Mouse (Mus musculus) bone marrow macrophage, adult 2 months (primary cell): Measurements from ENCODE around the gene P4htm. TPM values are rescaled to one million over a fixed set of nuclear protein-coding genes. Genes with fewer than 3 reads are reported as not detected.

Source experiments
- H3K27ac ChIP-seq: 2 replicates; pipeline ENCODE4 v1.5.1; 2012; ENCODE audit warnings: low read depth, low read length; ENCODE audit not compliant: insufficient read depth
- H3K4me1 ChIP-seq: 2 replicates; pipeline ENCODE4 v1.6.1; 2012; ENCODE audit warnings: low read length; ENCODE audit not compliant: control insufficient read depth, insufficient read depth
- H3K4me3 ChIP-seq: 2 replicates; pipeline ENCODE4 v1.5.1; 2012; ENCODE audit warnings: mild to moderate bottlenecking, low read length, moderate library complexity; ENCODE audit not compliant: insufficient read depth
- CTCF ChIP-seq: IDR thresholded peaks from 2 replicates; pipeline ENCODE4 v1.5.1; 2012; ENCODE audit warnings: low read depth, mild to moderate bottlenecking, low read length, moderate library complexity
- POLR2A ChIP-seq: IDR thresholded peaks from 2 replicates; pipeline ENCODE4 v1.6.1; 2012; ENCODE audit warnings: mild to moderate bottlenecking, low read depth, low read length, borderline replicate concordance
- polyA plus RNA-seq: library from polyadenylated mRNA; stranded (reverse); fragments of >200 nt; gene quantifications from 2 replicates; pipeline ENCODE4 v1.2.4, GENCODE M21; 2012; ENCODE audit not compliant: missing spikeins, insufficient read depth, insufficient read length

P4htm gene
- polyA plus RNA-seq = not detected in 2 replicates

DNA sequence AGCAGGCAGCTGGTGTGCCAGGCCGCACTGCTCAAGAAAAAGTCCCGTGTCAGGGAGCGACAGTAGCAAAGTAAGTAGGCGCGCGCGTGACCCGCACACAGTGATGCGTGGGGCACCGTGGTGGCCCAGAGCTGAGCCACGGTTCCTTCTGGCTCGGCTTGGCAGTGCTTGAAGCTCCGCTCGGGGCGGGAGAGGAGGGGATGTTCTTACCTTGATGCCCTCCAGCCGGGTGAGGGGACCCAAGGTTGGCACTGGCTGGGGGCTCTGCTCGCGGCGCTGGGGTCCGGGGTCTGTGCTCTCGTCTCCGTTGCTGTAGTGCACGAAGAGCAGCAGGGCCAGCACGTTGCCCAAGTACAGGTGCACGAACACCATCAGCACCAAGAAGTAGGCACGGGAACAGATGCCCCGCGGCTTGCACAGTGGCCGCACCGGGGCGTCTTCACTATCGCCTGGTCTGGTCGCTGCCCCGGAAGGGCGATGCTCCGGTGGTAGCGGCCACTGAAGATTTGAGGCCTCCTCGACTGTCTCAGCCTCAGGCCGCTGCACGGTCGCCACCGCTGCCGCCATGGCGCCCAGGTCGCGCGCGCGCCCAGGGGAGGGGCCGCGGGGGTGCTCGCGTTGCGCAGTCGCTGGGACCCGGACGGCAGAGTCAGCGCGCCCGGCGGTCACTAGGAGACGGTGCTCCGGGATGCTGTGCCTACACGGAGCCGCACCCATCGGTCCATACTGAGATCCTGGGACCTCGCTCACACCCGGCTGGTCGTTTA, at the start of gene P4htm:
TSS of gene P4htm (minus strand) at position 670 of the 767 bp plus-strand sequence.
- 0 out of 2 replicates have a peak, but pooled peaks cover 2% of the 10 kb centered on the region for H3K4me1 ChIP-seq
- peak within 1 kb of the TSS; percentile 74 for H3K4me3 ChIP-seq
- TF ChIP-seq POLR2A = no peak
- no peak for TF ChIP-seq CTCF
- no peak within 1 kb of the TSS for H3K27ac ChIP-seq

DNA sequence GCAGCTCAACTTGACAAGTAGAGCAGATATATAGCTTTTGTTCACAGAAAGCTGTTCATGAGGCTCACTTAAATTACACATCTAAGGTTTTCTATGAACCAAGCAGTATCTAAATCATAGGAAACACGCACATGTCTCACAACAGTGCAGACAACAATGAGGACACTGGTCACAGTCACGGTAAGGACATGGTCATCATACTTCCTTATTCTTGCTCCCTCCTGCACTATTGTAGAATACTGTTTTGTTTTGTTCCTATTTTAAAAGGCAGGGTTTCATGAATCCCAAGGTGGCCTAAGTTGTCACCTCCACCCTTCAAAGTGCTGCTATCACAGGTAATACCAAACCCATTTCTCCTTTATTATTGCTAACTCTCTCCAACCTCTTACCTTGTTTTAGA, 42.4 kb upstream of the P4htm start:
- peak overlapping the region; percentile 9; the same call in 1 of the 2 replicates for H3K27ac ChIP-seq
- peaks cover 13% of the 10 kb centered on the region for H3K4me1 ChIP-seq
- H3K4me3 ChIP-seq = no peak overlapping the region
- TF ChIP-seq CTCF (no peak), POLR2A (no peak)

DNA sequence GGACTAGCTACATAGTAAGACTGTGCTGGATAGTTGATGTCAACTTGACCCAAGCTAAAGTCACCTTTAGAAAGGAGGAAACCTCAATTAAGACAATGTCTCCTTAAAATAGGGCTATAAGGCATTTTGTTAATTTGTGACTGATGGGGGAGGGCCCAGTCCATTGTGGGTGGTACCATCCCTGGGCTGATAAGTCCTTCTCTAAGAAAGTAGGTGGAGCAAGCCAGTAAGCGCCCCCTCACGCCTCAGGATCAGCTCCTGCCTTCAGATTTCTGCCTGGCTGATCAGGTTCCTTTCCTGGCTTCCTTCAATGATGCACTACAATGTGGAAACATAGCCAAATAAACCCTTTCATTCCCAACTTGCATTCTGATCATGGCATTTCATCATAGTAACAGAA, 37.9 kb upstream of the P4htm start:
- Histone ChIP-seq H3K4me3 (no peak overlapping the region), H3K27ac (no peak overlapping the region), H3K4me1 (peaks cover 27% of the 10 kb centered on the region)
- TF ChIP-seq POLR2A = no peak
- no peak for TF ChIP-seq CTCF

DNA sequence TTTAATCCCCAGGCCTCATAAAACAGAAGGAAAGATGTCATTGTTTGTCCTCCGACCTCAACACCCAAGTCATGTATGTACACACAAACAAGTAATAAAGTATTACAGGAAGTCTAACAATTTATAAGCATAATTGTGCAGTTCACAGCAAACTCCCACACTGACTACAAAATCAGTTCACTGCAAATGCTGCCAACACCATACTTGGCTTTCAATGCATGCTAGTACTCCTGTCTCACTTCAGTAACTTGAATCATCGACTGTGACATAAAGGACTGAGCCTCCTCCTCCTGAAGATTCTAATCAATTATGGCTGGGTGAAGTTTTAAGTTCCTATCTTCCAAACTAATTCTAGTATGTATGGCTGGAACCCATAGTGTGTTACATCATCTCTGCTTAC, 36.4 kb upstream of the P4htm start:
- H3K4me1 ChIP-seq = peaks cover 23% of the 10 kb centered on the region
- no peak for TF ChIP-seq POLR2A
- TF ChIP-seq CTCF = no peak
- H3K27ac ChIP-seq = no peak overlapping the region
- no peak overlapping the region for H3K4me3 ChIP-seq

DNA sequence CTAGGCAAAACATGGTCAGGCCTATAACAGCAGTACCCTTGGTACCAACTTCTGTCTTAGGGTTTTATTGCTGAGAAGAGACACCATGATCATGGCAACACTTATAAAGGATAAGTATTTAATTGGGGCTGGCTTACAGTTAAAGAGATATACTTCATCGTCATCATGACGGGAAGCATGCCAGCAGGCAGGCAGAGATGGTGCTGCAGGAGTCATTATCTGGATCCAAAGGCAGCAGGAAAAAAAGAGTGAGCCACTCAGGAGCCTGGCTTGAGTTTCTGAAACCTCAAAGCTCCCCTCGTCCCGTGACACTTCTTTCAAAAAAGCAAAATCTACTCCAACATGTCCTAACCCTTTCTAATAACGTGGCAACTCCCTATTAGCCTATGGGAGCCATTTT, 34.9 kb upstream of the P4htm start:
- Histone ChIP-seq H3K27ac (no peak overlapping the region), H3K4me3 (no peak overlapping the region), H3K4me1 (peaks cover 29% of the 10 kb centered on the region)
- TF ChIP-seq CTCF = no peak
- TF ChIP-seq POLR2A = no peak

DNA sequence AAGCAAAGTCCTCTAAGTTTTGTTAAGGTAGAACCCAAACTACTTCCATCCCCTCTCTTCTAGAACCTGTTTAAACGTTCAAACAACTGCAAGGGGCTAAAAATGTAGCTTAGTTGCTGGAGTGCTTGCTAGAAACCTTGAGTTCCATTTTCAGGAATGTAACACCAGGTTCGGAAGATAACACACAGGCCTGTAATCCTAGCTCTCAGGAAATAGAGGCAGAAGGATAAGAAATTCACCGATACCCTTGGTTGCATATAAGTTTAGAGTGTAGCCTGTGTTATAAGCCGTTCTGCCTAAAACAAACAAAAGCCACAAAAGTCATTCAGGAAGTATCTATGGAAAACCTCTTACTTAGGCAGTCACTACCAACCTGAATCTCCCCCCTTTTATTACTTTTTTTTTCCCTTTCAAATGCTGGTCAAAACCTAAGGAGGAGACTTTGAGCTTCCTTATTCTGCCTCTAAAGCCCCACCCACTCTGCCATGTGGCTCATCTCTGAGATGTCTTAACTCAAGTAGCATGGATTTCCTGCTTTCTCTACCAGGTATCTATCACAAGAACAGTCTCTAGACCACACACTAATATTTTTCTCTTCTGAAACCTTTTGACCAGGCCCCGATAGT, 34.3 kb upstream of the P4htm start:
- H3K27ac ChIP-seq = 0 out of 2 replicates have a peak overlapping the region, but pooled peaks have one; percentile 22
- H3K4me1 ChIP-seq = peaks cover 33% of the 10 kb centered on the region
- H3K4me3 ChIP-seq = no peak overlapping the region
- TF ChIP-seq CTCF (no peak), POLR2A (no peak)

DNA sequence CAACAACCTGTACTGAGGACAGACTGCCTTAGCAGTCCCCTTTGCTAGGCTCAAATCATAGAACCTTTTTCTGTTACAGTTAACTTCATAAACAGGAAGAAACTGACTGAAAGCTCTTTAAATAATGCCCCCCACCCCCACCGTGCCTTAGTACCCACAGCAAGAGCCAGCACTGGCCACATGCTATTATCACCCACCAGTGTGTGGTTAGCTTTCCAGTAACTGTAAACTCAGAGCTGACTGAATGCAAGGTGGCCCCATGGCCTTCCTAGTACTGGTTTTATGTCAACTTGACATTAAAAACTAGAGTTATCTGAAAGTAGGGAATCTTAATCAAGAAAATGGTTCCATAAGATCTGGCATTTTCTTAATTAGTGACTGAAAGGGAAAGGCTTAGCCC, 33.2 kb upstream of the P4htm start:
- Histone ChIP-seq H3K27ac (no peak overlapping the region), H3K4me3 (no peak overlapping the region), H3K4me1 (peaks cover 41% of the 10 kb centered on the region)
- TF ChIP-seq POLR2A (no peak), CTCF (no peak)

DNA sequence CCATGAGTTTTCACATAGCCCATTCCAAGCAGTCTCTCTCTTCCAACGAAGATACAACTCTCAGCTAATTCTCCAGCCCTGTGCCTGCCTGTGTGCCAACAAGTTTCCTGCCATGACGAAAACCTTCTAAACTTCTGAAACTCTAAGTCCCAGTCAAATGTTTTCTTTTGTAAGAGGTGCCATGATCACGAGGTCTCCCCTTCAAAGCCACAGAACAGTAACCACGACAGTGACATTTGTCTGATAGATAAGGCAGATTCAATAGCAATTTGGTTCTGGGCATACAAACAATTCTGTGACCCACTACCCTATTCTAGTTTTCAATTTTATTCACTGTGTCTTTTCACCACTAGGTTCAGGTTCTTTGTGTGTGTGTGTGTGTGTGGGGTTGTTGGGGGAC, 30.7 kb upstream of the P4htm start:
- no peak for TF ChIP-seq POLR2A
- no peak for TF ChIP-seq CTCF
- Histone ChIP-seq H3K4me1 (peaks cover 45% of the 10 kb centered on the region), H3K27ac (no peak overlapping the region), H3K4me3 (no peak overlapping the region)

DNA sequence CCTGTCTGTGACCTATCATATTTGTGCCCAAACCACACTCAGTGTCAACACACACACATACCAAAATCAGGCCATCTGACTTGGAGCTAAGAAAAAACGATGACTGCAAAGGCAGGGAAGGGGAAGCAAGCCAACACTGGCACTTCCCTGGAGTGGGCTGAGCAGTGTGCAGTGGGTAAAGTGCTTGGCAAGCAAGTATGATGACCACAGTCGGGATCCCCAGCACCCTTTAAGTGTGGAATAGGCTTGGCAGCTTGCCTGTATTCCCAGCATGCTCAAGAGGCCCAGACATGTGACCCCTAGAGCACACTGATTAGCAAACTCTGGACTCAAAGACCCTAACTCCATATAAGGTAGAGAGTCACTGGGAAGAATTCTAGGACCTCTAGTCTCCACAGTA, 29.0 kb upstream of the P4htm start:
- no peak overlapping the region for H3K4me3 ChIP-seq
- H3K4me1 ChIP-seq = peaks cover 38% of the 10 kb centered on the region
- TF ChIP-seq POLR2A = no peak
- TF ChIP-seq CTCF = no peak

DNA sequence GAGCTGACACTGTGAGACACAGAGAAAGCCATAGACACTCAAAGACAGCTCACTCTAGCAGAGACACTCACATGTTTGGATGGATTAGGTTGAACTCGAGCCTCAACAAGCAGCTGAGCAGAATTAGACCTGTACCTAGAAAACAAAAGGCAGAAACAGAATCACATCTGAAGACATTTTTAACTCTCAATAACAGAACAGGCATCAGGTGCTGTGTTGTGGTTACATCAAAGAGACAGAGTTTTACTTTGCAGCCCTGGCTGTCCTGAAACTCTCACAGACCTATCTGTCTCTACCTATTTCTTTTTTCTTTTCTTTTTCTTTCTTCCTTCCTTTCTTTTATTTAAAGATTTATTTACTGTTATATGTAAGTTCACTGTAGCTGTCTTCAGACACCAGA, 19.8 kb upstream of the P4htm start:
- H3K4me1 ChIP-seq = 0 out of 2 replicates have a peak, but pooled peaks cover 2% of the 10 kb centered on the region
- no peak overlapping the region for H3K27ac ChIP-seq
- no peak overlapping the region for H3K4me3 ChIP-seq
- TF ChIP-seq POLR2A (no peak), CTCF (no peak)

More for the DNA sequence above, 29.0 kb upstream of the P4htm start:
- H3K27ac ChIP-seq = peak overlapping the region; percentile 71
